Mouse (Mus musculus) hematopoietic stem cell, adult 5-6 weeks (primary cell): ENCODE data around the gene 1700018F24Rik. TPM values are rescaled to one million over a fixed set of nuclear protein-coding genes. Genes with fewer than 3 reads are reported as not detected.
"Not testable (repeated sequence)": the region's sequence is repeated elsewhere in the genome, so short reads cannot be mapped to it uniquely, and the experiment has no call there.

Experiments used
- ATAC-seq, 2 experiments: fragments of 125-278 bp in 1 of 2; replicated peaks in 1 of 2; 2 replicates each; pipeline ENCODE4 v1.8.0; 2016 to 2017; ENCODE audit warnings: inconsistent platforms in 2 of 2, mild to moderate bottlenecking in 2 of 2, moderate number of reproducible peaks in 2 of 2, low read depth in 1 of 2, moderate TSS enrichment in 1 of 2; ENCODE audit not compliant: low FRiP score in 2 of 2, poor library complexity in 2 of 2, severe bottlenecking in 2 of 2, insufficient read depth in 1 of 2, low TSS enrichment in 1 of 2
- total RNA-seq: library from RNA; stranded (forward); fragments of 172-1452, 232-1000 nt; gene quantifications from 2 replicates; pipeline ENCODE4 v1.2.3, GENCODE M21; 2017

The 1700018F24Rik gene
- total RNA-seq, 1 experiment from 2014 or later: not detected

DNA sequence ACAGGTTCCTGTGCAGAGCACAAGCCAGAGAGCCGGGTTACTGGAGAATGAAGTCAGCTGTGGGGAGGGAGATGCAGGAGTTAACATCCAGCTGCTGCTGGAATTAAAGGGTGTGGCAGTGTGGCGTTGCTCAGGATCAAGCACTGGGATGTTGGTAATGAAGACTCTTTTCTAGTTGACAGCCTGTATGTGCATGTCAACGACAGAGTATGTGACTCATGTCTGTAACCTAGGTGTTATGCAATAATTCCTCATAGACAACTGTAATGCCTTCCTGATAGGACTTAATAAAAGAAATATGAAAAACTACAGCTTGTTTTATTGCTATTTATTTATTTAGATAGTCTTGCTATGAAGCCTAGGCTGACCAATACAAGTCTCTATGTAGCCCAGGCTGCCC lies 26.1 kb downstream of the 1700018F24Rik start:
- no peak for ATAC-seq

DNA sequence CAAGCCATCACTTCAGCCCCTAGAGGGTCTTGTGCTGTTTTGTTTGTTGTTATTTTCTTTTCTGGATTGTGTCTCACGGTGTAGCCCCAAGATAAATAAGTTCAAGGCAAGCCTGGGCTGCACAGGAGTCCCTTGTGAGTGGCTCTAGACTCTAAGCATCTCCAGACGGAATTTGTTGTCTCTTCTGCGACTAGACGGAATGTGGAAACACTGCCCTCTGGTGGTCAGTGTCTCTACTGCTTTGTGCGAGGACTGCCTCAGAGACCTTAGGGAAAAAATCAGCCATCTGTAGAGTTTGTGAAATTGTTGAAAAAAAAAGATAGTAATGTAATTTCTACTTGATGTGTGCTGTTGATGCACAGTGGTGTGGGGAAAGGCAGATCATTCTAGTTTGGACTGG lies 26.9 kb downstream of the 1700018F24Rik start:
- ATAC-seq: peak; percentile 58 to 75; a peak in 2 of 4 replicates

DNA sequence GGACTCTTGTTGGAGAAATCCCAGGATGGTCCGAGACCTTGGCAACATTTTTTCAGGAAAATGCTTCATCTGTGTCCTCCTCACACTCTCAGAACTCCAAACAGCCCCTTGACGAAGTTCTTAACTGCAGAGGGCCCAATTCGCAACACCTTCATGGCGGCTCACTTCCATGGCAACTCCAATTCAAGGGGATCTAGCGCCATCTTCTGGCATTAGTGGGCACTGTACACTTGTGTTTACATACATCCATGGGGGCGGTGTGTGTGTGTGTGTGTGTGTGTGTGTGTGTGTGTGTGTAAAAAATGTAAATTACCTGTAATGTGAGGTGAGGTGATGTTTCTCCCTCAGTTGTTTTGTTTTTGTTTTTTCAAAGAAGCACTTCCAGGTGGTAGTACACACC lies 28.6 kb downstream of the 1700018F24Rik start:
- no peak for ATAC-seq

DNA sequence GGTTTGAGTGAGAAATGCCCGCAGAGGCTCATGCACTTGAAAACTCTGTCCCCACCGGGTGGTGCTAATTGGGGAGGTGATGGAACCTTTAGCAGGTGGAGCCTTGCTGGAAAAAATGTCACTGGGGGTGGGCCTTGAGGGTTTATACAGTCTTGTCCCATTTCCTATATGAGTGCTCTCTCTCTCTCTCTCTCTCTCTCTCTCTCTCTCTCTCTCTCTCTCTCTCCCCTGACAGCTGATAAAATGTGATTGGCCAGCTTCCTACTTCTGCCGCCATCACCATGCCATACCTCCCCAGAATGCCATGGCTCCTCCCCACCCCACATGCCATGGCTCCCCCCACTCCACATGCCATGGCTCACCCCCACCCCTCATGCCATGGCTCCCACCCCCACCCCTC lies 32.3 kb downstream of the 1700018F24Rik start:
- no peak for ATAC-seq

DNA sequence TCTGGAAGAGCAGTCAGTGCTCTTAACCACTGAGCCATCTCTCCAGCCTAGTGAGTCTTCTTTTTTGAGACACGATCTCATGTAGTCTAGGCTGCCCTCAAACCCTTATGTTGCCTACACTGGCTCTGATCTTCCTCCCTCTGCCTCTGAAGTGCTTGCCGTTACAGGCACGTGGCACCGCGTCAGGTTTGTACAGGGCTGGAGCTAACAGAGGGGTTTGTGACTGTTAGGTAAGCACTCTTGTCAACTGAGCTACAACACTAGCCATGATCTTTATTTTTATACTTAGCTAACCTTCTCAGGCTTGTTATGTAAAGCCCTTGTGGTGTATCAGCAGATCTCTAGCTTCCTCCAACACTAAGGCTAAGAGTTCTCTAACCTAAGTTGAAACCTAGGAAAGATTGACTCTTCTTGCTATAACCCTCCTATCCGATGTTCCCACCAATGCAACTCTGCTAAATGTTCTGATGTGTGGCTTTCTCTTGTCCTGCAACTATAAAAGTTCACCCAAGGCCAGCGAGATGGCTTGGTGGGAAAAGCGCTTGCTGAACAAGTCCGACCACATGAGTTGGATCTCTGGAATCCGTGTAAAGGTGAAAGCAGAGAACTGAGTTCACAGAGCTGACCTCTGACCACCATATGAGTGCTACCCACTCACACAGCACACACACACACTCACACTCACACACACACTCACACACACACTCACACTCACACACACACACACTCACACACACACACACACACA lies 39.2 kb downstream of the 1700018F24Rik start:
- ATAC-seq: no peak

DNA sequence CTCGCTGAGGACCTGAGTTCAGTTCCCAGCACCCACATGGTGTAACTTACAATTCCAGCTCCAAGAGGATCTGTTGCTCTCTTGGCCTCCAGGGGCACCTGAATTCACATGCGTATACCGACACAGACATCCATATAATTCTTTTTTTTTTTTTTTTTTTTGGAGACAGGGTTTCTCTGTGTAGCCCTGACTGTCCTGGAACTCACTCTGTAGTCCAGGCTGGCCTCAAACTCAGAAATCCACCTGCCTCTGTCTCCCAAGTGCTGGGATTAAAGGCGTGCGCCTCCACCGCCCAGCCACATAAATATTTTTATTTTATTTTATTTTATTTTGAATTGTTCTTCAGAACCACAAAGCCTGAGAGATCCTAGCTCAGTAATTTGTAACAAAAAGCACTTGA lies 40.4 kb downstream of the 1700018F24Rik start:
- not testable (repeated sequence) for ATAC-seq

DNA sequence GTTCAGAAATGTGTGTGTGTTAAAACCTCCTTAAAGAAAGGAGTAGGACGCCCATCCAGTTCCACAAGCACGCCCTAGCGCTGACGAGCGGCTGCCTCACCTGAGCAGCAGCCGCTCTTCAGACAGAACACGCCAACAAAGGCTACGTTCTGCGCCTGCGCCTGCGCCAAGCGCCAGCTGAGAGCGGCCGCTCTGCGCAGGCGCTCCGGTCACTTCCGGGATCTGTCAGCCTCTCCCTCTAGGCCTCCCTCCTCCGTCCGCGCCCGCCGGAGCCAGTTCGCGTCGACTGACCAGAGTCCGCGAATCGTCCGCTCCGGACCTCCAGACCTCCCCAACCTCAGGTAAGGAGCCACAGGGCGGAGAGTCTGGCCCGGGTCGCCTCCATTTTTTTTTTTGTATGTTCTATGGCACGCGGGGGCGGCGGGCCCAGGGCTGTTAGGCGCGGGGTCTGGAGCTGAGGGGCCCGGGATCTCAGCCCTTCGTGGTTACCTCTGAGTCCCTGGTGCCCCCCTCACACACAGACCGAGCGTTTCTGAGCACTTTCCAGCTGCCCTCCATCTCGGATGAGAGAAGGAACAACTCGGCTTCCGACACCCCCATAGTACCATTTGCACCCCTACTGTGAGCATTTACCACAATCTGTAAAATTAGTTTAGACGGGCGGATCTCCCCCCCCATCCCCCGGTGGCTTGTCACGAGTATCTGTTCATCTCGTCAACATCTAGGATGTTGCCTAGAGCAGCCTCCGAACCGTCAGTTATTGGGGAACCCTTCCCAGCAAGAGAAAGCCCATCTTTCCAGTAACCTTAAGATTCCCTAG lies 41.1 kb downstream of the 1700018F24Rik start, which contains the start of the genes Arpc1a and Kpna7:
Gene Arpc1a, plus strand, starts transcription at position 199 of the 820 bp plus-strand sequence.
Gene Kpna7, minus strand, starts transcription at position 399 of the 820 bp plus-strand sequence.
- peak; percentile 93 to 97 for ATAC-seq

DNA sequence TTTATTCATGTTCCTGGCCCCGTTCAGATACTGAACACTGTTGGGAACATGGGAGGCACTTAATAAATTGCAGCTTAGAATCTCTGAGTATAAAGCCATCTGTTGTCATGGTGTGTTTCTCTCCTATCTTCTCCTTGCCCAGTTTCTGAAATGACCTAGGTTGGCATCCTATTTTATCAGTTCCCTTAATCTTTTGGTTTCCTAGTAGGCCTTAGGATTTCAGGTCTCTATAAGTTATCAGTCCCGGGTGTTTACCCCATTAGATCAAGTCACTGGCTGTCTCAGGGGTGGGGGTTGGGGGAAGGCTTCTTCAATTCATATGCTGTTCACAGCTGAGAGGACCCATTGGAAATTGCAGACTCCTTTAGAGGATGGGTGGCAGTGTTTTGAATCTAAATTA lies 42.0 kb downstream of the 1700018F24Rik start:
- no peak for ATAC-seq

DNA sequence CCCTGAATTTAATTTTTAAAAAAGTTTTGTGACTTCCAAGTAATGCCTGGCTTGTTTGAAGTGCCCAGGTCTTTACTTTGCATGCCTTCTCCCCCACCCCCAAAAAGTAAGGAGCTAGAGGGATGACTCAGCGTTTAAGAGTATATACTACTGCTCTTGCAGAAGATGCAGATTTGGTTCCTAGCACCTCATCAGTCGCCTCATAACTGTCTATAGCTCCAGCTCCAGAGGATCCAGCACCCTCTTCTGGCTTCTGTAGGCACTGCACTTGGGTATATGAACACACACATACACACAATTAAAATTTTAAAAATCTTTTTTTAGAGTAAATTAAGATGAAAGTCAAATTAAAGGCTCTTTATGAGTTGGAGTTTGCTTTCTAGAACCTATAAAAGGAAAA lies 45.4 kb downstream of the 1700018F24Rik start:
- ATAC-seq: no peak

DNA sequence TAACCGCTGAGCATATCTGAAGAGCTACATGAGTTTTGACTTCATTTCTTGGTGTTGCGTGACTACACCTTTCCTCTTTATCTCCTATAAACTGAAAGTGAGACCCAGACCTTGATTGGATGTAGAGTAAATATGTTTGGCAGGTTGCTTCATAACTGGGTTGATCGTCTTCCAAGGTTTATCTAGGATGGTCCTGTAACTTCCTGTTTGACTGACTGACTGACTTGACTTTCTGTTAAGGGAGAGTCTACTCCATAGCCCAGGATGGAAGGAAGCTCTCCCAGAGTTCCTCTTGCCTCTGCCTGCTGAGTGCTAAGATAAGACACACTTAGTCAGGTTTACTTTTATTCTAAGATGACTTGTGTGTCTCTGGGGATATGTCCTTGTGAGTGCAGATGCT lies 47.1 kb downstream of the 1700018F24Rik start:
- ATAC-seq: no peak

Other genes with a start within 250 kb of the 1700018F24Rik start
- gene Smurf1, start 77.1 kb upstream of the 1700018F24Rik start, total RNA-seq: 7.9 and 10.4 TPM in 2 replicates
- not detected in 2 replicates for gene Gm4871, start 10.2 kb upstream of the 1700018F24Rik start, total RNA-seq
- 51.2 and 80.2 TPM in 2 replicates for gene Arpc1a, start 40.8 kb downstream of the 1700018F24Rik start, total RNA-seq
- not detected in 2 replicates for gene Kpna7, start 41.0 kb downstream of the 1700018F24Rik start, total RNA-seq
- gene Arpc1b, start 71.2 kb downstream of the 1700018F24Rik start, total RNA-seq: 124 and 175 TPM in 2 replicates
- gene Pdap1, start 97.2 kb downstream of the 1700018F24Rik start, total RNA-seq: 106 and 177 TPM in 2 replicates
- 236 and 293 TPM in 2 replicates for gene Bud31, start 97.4 kb downstream of the 1700018F24Rik start, total RNA-seq
- 16.7 and 20.0 TPM in 2 replicates for gene Ptcd1, start 124.1 kb downstream of the 1700018F24Rik start, total RNA-seq
- 44.4 and 44.5 TPM in 2 replicates for gene Cpsf4, start 124.2 kb downstream of the 1700018F24Rik start, total RNA-seq
- gene Atp5j2, start 149.1 kb downstream of the 1700018F24Rik start, total RNA-seq: 48.2 and 118 TPM in 2 replicates
- 30.3 and 38.6 TPM in 2 replicates for gene Zkscan14, start 158.9 kb downstream of the 1700018F24Rik start, total RNA-seq
- 7.1 and 10.1 TPM in 2 replicates for gene Zkscan5, start 161.6 kb downstream of the 1700018F24Rik start, total RNA-seq
- 51.3 and 62.6 TPM in 2 replicates for gene Zfp655, start 188.7 kb downstream of the 1700018F24Rik start, total RNA-seq
- 6.6 and 10.6 TPM in 2 replicates for gene Zscan25, start 237.5 kb downstream of the 1700018F24Rik start, total RNA-seq